Mouse (Mus musculus): ENCODE data around the gene Zdhhc17.

GRCm38 (mm10) chr10:110939717-110940116, 70.2 kb downstream of the Zdhhc17 start:
- TF ChIP-seq GATA1 (IDR thresholded peaks at IDR 0.05; ENCODE audit: low read length), result no peak
- no peak for TF ChIP-seq TAL1 (IDR thresholded peaks at IDR 0.05; ENCODE audit: low read length)
